Mouse (Mus musculus) C3H10T1/2 (cell line): ENCODE measurements around the gene Ppfibp2. TPM values are rescaled to one million over a fixed set of nuclear protein-coding genes. Genes with fewer than 3 reads are reported as not detected.

Experiments
- polyA plus RNA-seq, 2 experiments: library from polyadenylated mRNA; unstranded; fragments of >200 nt; fragmentation: generic; extraction: Trizol; gene quantifications; one replicate each; pipeline ENCODE4 v1.2.1; 2012; ENCODE audit warnings: missing spikeins in 2 of 2

Gene Ppfibp2
- under 1 TPM; 0.06 to 0.40 TPM for polyA plus RNA-seq

GRCm38 (mm10) chr7:107594857-107595402 lies at the start of gene Ppfibp2:
Gene Ppfibp2 (plus strand): TSS chr7:107595207.

GRCm38 (mm10) chr7:107567261-107567671 lies 27.7 kb upstream of the Ppfibp2 start, which contains the start of gene Olfml1:
Gene Olfml1 (plus strand): TSS chr7:107567446.

GRCm38 (mm10) chr7:107625061-107625460 lies 30.1 kb downstream of the Ppfibp2 start, which contains the start of gene 5330417H12Rik:
Gene 5330417H12Rik (minus strand): TSS chr7:107625161.

GRCm38 (mm10) chr7:107757308-107758151 lies 162.5 kb downstream of the Ppfibp2 start, which contains the start of gene Cyb5r2:
Gene Cyb5r2 (minus strand): TSS chr7:107758032.

Other genes starting within 250 kb of the Ppfibp2 start
- not detected for gene Syt9, start 224.5 kb upstream of the Ppfibp2 start, polyA plus RNA-seq
- under 1 TPM in 1 of 2 experiments, not detected in 1; 0.86 TPM for gene Olfml1, start 27.8 kb upstream of the Ppfibp2 start, polyA plus RNA-seq
- gene 5330417H12Rik, start 30.0 kb downstream of the Ppfibp2 start, polyA plus RNA-seq: not detected
- not detected for gene Cyb5r2, start 162.8 kb downstream of the Ppfibp2 start, polyA plus RNA-seq
- gene Ovch2, start 206.0 kb downstream of the Ppfibp2 start, polyA plus RNA-seq: under 1 TPM in 1 of 2 experiments, not detected in 1; 0.02 TPM
- gene Olfr467, start 217.1 kb downstream of the Ppfibp2 start, polyA plus RNA-seq: not detected
- not detected for gene Olfr469, start 230.3 kb downstream of the Ppfibp2 start, polyA plus RNA-seq